Mouse (Mus musculus): ENCODE data around the gene Eif4g3. TPM values are rescaled to one million over a fixed set of nuclear protein-coding genes. Genes with fewer than 3 reads are reported as not detected.

The Eif4g3 gene
- polyA plus RNA-seq, 1 experiment: 72.1 TPM

DNA sequence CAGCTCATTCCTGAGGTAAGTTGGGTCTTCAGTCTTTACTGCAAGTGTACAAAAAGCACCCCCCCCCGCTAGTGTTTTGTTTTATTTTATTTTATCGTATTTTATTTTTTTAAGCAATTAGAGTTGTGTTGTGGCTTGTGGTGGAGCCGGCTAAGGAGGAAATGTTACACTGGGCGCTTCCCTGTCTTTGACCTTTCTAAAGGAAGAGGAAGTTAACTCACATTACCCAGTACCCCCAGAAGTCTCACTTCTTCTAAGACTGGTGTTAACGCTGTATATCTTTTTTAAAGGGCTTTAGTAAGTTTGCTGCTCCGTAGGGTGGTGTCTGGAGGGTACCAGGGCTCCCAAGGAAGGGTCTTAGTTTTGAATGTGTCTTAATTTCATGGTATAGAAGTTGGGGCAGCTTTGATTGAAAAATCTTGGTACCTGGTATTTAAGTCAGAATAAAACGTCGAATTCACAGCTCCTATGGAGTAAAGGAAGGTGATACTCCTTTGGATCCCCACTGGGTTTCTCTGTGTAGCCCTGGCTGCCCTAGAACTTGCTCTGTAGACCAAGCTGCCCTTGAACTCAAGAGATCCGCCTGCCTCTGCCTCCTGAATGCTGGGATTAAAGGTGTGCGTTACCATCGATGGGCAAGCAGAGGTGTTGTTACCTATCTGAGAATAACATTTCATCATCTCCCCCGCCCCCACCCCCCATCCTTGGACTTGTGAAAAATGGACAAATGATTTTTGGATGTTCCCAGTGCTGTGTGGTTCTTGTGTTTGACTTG is 1.9 kb downstream of the Eif4g3 start:
- Histone ChIP-seq H3K4me3 (ENCODE audit: control insufficient read depth, insufficient read depth, low read length) (peak overlapping the region; percentile 92), H3K27me3 (ENCODE audit: control insufficient read depth, insufficient read depth, low read length) (no peaks in the 10 kb centered on the region), H3K4me1 (replicated peaks; ENCODE audit: control insufficient read depth, insufficient read depth, low read length) (peaks cover 11% of the 10 kb centered on the region), H3K27ac (ENCODE audit: control insufficient read depth, insufficient read depth, low read length) (peak overlapping the region; percentile 49), H3K36me3 (ENCODE audit: control insufficient read depth, insufficient read depth, low read length) (peaks cover 14% of the 10 kb centered on the region)
- TF ChIP-seq POLR2A (IDR thresholded peaks at IDR 0.05; ENCODE audit: control insufficient read depth, extremely low read depth, insufficient read depth, low read length, poor library complexity): no peak
- no peak for TF ChIP-seq CTCF (IDR thresholded peaks at IDR 0.05; ENCODE audit: borderline replicate concordance, control insufficient read depth, extremely low read depth, insufficient read depth, low read length, poor library complexity)
- peak; percentile 24 for DNase-seq
- 34% methylated on average over 12 of the region's 12 CpGs for WGBS

DNA sequence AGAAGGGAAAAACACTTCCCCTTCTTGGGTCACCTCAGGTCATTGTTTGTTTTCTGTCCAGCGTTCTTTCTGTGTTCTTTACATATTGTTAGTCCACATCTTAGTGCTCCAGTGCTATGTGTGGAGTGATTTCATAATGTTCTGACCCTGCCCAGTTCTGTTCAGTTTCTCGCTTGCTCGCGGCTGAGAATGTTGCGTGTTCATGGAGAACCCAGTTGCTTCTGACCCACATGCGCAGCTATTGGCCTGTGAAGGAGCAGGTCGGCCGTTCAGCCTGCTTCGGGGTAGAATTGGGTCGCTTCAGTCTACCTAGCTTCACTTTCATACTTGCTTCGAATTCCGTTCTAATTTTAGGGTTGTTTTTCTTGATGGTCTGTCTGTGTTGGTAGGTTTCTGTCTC is 2.6 kb downstream of the Eif4g3 start:
- no peak for DNase-seq
- WGBS: 89% methylated on average over 12 of the region's 12 CpGs
- TF ChIP-seq CTCF (IDR thresholded peaks at IDR 0.05; ENCODE audit: borderline replicate concordance, control insufficient read depth, extremely low read depth, insufficient read depth, low read length, poor library complexity) (no peak), POLR2A (IDR thresholded peaks at IDR 0.05; ENCODE audit: control insufficient read depth, extremely low read depth, insufficient read depth, low read length, poor library complexity) (no peak)
- Histone ChIP-seq H3K27ac (ENCODE audit: control insufficient read depth, insufficient read depth, low read length) (no peak overlapping the region), H3K27me3 (ENCODE audit: control insufficient read depth, insufficient read depth, low read length) (no peaks in the 10 kb centered on the region), H3K4me1 (replicated peaks; ENCODE audit: control insufficient read depth, insufficient read depth, low read length) (peaks cover 11% of the 10 kb centered on the region), H3K36me3 (ENCODE audit: control insufficient read depth, insufficient read depth, low read length) (peaks cover 14% of the 10 kb centered on the region), H3K4me3 (ENCODE audit: control insufficient read depth, insufficient read depth, low read length) (no peak overlapping the region)

DNA sequence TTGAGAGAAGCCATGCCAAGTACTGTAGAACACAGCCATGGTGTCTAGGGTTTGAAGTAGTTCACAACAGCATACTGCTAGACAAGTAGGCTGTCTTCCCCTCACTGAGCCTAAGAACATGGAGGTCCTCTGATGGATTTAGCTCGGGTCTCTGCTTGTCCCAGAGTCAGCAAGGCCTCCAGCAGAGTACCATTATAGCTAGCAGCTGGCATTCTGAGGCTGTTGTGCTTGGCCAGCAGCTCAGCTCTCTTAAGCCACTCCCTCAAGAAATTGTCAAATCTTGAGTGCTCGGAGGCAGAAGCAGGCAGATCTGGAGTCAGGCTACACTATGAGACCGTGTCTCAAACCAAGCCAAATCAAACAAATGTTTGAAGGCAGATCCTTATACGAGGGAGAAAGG is 5.4 kb downstream of the Eif4g3 start:
- WGBS: 90% methylated on average over 4 of the region's 4 CpGs

DNA sequence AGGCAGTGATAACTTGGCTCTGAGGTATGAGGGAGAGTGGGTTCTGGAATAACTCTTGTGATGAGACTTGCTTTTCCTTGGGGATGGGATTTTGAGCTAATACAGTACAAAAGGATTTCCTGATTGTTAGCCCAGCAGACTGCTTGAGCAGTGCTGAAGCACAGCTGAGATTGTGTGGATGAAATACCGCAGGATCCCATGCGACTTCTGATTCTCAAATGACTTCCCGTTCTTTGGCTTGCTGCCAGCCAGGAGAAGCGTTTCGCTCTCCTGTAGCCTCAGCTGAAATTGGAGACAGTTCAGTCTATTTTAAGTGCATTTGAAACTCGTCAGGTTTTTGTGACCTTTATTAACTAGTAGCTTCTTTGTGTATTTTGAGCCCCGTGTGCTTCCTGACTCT is 7.9 kb downstream of the Eif4g3 start:
- no peak overlapping the region for H3K4me3 ChIP-seq (ENCODE audit: control insufficient read depth, insufficient read depth, low read length)
- H3K27ac ChIP-seq (ENCODE audit: control insufficient read depth, insufficient read depth, low read length): no peak overlapping the region
- no peaks in the 10 kb centered on the region for H3K27me3 ChIP-seq (ENCODE audit: control insufficient read depth, insufficient read depth, low read length)
- peaks cover 18% of the 10 kb centered on the region for H3K36me3 ChIP-seq (ENCODE audit: control insufficient read depth, insufficient read depth, low read length)
- TF ChIP-seq POLR2A (IDR thresholded peaks at IDR 0.05; ENCODE audit: control insufficient read depth, extremely low read depth, insufficient read depth, low read length, poor library complexity) (no peak), CTCF (IDR thresholded peaks at IDR 0.05; ENCODE audit: borderline replicate concordance, control insufficient read depth, extremely low read depth, insufficient read depth, low read length, poor library complexity) (no peak)
- 93% methylated on average over 7 of the region's 7 CpGs for WGBS
- DNase-seq: no peak
- no peaks in the 10 kb centered on the region for H3K4me1 ChIP-seq (replicated peaks; ENCODE audit: control insufficient read depth, insufficient read depth, low read length)

More for the DNA sequence above, 5.4 kb downstream of the Eif4g3 start:
- no peak overlapping the region for H3K4me3 ChIP-seq (ENCODE audit: control insufficient read depth, insufficient read depth, low read length)
- peaks cover 6% of the 10 kb centered on the region for H3K4me1 ChIP-seq (replicated peaks; ENCODE audit: control insufficient read depth, insufficient read depth, low read length)
- TF ChIP-seq POLR2A (IDR thresholded peaks at IDR 0.05; ENCODE audit: control insufficient read depth, extremely low read depth, insufficient read depth, low read length, poor library complexity) (no peak), CTCF (IDR thresholded peaks at IDR 0.05; ENCODE audit: borderline replicate concordance, control insufficient read depth, extremely low read depth, insufficient read depth, low read length, poor library complexity) (no peak)
- H3K27me3 ChIP-seq (ENCODE audit: control insufficient read depth, insufficient read depth, low read length): no peaks in the 10 kb centered on the region
- no peak overlapping the region for H3K27ac ChIP-seq (ENCODE audit: control insufficient read depth, insufficient read depth, low read length)
- peaks cover 18% of the 10 kb centered on the region for H3K36me3 ChIP-seq (ENCODE audit: control insufficient read depth, insufficient read depth, low read length)
- DNase-seq: no peak

DNA sequence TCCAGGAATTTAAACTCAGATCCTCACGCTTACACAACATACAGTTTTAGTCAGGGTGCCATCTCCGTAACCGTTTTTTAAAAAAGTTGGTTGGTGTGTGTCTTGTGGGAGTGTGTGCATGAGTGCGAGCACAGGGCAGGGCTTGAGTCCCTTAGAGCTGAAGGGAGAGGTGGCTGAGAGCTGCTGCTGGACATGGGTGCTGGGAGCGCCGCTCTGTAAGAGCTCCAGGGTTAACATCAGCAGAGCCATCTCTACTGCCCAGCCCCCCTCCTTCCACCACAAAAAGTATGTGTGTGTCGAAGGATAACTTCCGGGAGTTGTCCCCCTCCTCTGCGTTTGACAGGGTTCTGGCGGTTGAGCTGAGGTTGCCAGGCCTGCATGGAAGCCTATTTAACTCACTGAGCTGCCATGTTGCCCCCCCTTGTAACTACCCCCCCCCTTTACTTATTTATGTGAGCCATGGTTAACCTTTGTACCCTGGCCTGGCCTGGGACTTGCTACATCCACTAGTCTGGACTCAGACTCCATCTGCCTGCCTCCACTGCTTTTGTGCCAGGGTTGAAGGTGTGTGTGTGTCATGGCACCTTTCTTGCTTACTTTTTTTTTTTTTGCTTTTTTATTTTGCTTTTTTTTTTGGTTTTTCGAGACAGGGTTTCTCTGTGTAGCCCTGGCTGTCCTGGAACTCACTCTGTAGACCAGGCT is 11.2 kb downstream of the Eif4g3 start:
- TF ChIP-seq CTCF (IDR thresholded peaks at IDR 0.05; ENCODE audit: borderline replicate concordance, control insufficient read depth, extremely low read depth, insufficient read depth, low read length, poor library complexity): no peak
- TF ChIP-seq POLR2A (IDR thresholded peaks at IDR 0.05; ENCODE audit: control insufficient read depth, extremely low read depth, insufficient read depth, low read length, poor library complexity): no peak
- Histone ChIP-seq H3K4me1 (replicated peaks; ENCODE audit: control insufficient read depth, insufficient read depth, low read length) (no peaks in the 10 kb centered on the region), H3K4me3 (ENCODE audit: control insufficient read depth, insufficient read depth, low read length) (no peak overlapping the region), H3K27ac (ENCODE audit: control insufficient read depth, insufficient read depth, low read length) (no peak overlapping the region), H3K27me3 (ENCODE audit: control insufficient read depth, insufficient read depth, low read length) (no peaks in the 10 kb centered on the region), H3K36me3 (ENCODE audit: control insufficient read depth, insufficient read depth, low read length) (peaks cover 6% of the 10 kb centered on the region)
- 96% methylated on average over 11 of the region's 11 CpGs for WGBS
- DNase-seq: no peak

DNA sequence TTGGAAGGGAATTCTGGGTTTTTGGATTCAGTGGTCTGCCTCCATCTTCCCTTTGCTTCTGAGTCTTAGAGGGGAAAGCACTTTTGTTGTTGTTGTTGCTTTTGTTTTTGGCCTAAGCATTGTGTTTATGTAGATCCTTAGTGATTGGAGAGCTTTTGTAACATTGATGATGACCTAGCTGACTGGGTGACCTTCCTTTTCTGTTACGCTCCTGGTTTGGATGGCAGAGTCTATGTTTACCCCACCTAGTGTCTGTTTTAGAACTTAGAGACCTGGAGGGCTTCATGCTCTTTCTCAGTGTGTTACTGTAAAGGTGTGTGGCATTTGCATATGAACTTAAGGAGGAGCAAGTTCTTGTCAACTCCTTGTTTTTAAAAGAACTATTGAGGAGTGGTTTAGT is 13.0 kb downstream of the Eif4g3 start:
- peaks cover 4% of the 10 kb centered on the region for H3K36me3 ChIP-seq (ENCODE audit: control insufficient read depth, insufficient read depth, low read length)
- no peak overlapping the region for H3K27ac ChIP-seq (ENCODE audit: control insufficient read depth, insufficient read depth, low read length)
- H3K27me3 ChIP-seq (ENCODE audit: control insufficient read depth, insufficient read depth, low read length): no peaks in the 10 kb centered on the region
- DNase-seq: no peak
- no peak for TF ChIP-seq CTCF (IDR thresholded peaks at IDR 0.05; ENCODE audit: borderline replicate concordance, control insufficient read depth, extremely low read depth, insufficient read depth, low read length, poor library complexity)
- no peak for TF ChIP-seq POLR2A (IDR thresholded peaks at IDR 0.05; ENCODE audit: control insufficient read depth, extremely low read depth, insufficient read depth, low read length, poor library complexity)
- H3K4me3 ChIP-seq (ENCODE audit: control insufficient read depth, insufficient read depth, low read length): no peak overlapping the region
- no peaks in the 10 kb centered on the region for H3K4me1 ChIP-seq (replicated peaks; ENCODE audit: control insufficient read depth, insufficient read depth, low read length)
- WGBS: 97% methylated on average over 1 of the region's 1 CpGs

All from thymus, adult 2 months (tissue).